ENCODE assay signal across 8 mouse cellular contexts in genomic region chr5:139434940-139435339, GRCm38 (mm10). TPM values are rescaled to one million over a fixed set of nuclear protein-coding genes. Genes with fewer than 3 reads are reported as not detected.
A peak's percentile ranks its signal among the peaks of the same experiment; 100 is the strongest.
DNase-seq lines count a peak whose midpoint lies in the region; ATAC-seq lines count a peak whose summit lies in the region.

No protein-coding gene starts in this region.

- ATAC-seq in activated CD4-positive, CD25-positive, alpha-beta regulatory T cell, adult 4 months: no peak

- intact Hi-C loops in heart, postnatal 25 days (cut with DNase I): no loop called here
- intact Hi-C loops in left cerebral cortex, postnatal 10 days (cut with DNase I): no loop called here

- DNase-seq in heart, adult 11 months: peak; percentile 95
- no peak for DNase-seq in heart, postnatal 25 days (ENCODE audit: low spot score)
- DNase-seq in frontal cortex, adult 2 months (ENCODE audit: extremely low spot score in 1 of 2, low spot score in 1 of 2): peak; percentile 80 to 82
- peak; percentile 76 to 84 for DNase-seq in left cerebral cortex, postnatal 10 days (ENCODE audit: extremely low spot score in 1 of 2, low spot score in 2 of 2)
- DNase-seq in right cerebral cortex, postnatal 14 days: peak; percentile 63
- no peak for DNase-seq in thymus, postnatal 25 days
- no peak for DNase-seq in c-Kit-positive CD71-positive TER-119-positive erythroid progenitor cells, embryonic 14.5 days (ENCODE audit: low spot score)

RNA-seq across cellular contexts. Expression of gene Gper1, which starts 12.0 kb away (rescaled TPM):
- total RNA-seq in heart, postnatal 25 days (2021): 1 to 10 TPM; 1.3 to 2.1 TPM
- polyA plus RNA-seq in frontal cortex, adult 2 months (2012; rRNA removed): 4.7 and 5.7 TPM in 2 replicates
- total RNA-seq in left cerebral cortex, postnatal 10 days (2021): 1 to 10 TPM; 2.9 to 3.3 TPM
- polyA plus RNA-seq in activated CD4-positive, CD25-positive, alpha-beta regulatory T cell, adult 4 months (2017; shearing (Covaris generic)): not detected

RNA-seq across cellular contexts. Expression of gene 3110082I17Rik, which starts 25.4 kb away (rescaled TPM):
- total RNA-seq in heart, postnatal 25 days (2021): 1 to 10 TPM; 5.0 to 5.3 TPM
- 13.6 and 14.7 TPM in 2 replicates for polyA plus RNA-seq in frontal cortex, adult 2 months (2012; rRNA removed)
- 10 to 100 TPM; 20.1 to 20.2 TPM for total RNA-seq in left cerebral cortex, postnatal 10 days (2021)
- polyA plus RNA-seq in activated CD4-positive, CD25-positive, alpha-beta regulatory T cell, adult 4 months (2017; shearing (Covaris generic)): 1 to 10 TPM; 7.1 to 7.5 TPM

RNA-seq across cellular contexts. Expression of gene C130050O18Rik, which starts 29.9 kb away (rescaled TPM):
- under 1 TPM; 0.70 to 0.78 TPM for total RNA-seq in heart, postnatal 25 days (2021)
- polyA plus RNA-seq in frontal cortex, adult 2 months (2012; rRNA removed): 0.42 and 0.44 TPM in 2 replicates
- under 1 TPM; 0.24 to 0.28 TPM for total RNA-seq in left cerebral cortex, postnatal 10 days (2021)
- not detected for polyA plus RNA-seq in activated CD4-positive, CD25-positive, alpha-beta regulatory T cell, adult 4 months (2017; shearing (Covaris generic))

RNA-seq across cellular contexts. Expression of gene Zfand2a, which starts 49.4 kb away (rescaled TPM):
- 10 to 100 TPM; 15.1 to 16.5 TPM for total RNA-seq in heart, postnatal 25 days (2021)
- 45.4 and 49.0 TPM in 2 replicates for polyA plus RNA-seq in frontal cortex, adult 2 months (2012; rRNA removed)
- 100 to 1,000 TPM in 1 of 2 experiments, 10 to 100 TPM in 1; 93.4 to 100 TPM for total RNA-seq in left cerebral cortex, postnatal 10 days (2021)
- 1 to 10 TPM; 6.2 to 6.9 TPM for polyA plus RNA-seq in activated CD4-positive, CD25-positive, alpha-beta regulatory T cell, adult 4 months (2017; shearing (Covaris generic))

RNA-seq across cellular contexts. Expression of gene Gpr146, which starts 57.4 kb away (rescaled TPM):
- total RNA-seq in heart, postnatal 25 days (2021): 10 to 100 TPM; 35.3 to 58.5 TPM
- 12.0 and 15.2 TPM in 2 replicates for polyA plus RNA-seq in frontal cortex, adult 2 months (2012; rRNA removed)
- total RNA-seq in left cerebral cortex, postnatal 10 days (2021): 1 to 10 TPM; 5.7 to 7.5 TPM
- polyA plus RNA-seq in activated CD4-positive, CD25-positive, alpha-beta regulatory T cell, adult 4 months (2017; shearing (Covaris generic)): 1 to 10 TPM; 8.1 to 8.8 TPM

Comparison
In these comparisons a context has a peak if more than half of its experiments do, and no peak if none do; other contexts are left out.
1. DNase-seq: peak in heart, adult 11 months (single experiment), frontal cortex, adult 2 months (2 of 2), left cerebral cortex, postnatal 10 days (2 of 2) and right cerebral cortex, postnatal 14 days (single experiment); none in heart, postnatal 25 days (single experiment), thymus, postnatal 25 days (single experiment) and c-Kit-positive CD71-positive TER-119-positive erythroid progenitor cells, embryonic 14.5 days (single experiment).